Mouse (Mus musculus): ENCODE results near the gene Abca17.

The Abca17 gene

DNA sequence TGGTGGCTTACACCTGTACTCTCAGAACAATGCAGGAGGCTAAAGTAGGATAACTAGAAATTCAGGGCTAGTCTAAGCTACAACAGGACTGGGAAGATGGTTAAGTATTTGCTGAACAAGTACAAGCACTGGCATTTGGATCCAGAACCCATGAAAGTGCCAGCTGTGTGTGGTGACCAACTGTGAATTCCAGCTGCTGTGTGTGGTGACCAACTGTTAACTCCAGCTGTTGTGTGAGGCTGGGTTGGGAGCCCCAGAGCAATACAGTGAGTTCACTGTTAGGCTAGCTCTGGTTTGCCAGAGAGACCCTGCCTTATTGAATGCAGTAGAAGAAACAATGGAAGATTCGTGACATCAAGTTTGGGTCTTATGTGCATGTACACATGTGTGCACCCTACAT, 114.4 kb downstream of the Abca17 start:
- DNase-seq = no peak

DNA sequence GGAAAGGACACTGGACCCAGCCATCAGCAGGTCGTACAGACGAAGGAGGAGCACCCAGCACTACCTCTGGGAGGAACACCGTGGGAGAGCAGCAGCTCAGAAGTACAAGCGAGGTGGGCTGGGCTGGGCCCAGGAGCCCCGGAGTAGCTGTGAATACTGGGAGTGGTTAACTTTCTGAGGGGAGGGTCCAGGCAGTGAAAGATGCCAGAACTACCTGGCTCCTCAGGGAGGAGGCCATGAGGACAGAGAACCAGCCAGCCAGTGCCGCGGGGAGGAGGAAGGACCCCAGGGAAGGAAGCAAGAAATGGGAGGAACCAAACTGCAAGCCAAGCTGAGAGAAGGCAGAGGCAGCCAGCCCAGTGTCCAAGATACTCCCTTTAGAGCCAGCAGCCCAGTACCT, 122.9 kb downstream of the Abca17 start:
- DNase-seq = no peak

DNA sequence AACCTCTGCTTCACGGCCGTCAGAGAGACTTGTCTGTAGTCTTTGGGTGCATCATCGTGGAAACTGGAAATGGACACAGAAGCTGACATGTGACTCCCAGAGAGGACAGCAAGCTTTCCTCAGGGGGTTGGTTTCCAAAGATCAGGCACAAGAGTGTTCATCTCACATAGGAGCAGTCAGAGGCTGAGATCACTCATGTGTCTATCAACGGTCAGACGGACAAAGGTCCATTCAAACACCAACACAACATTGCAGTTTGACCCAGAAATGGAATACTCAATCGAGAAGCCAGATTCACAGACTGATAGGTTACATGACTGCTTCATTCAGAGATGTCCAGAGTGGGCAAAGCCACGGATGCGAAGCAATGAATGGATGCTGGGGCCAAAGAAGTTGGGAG, 124.1 kb downstream of the Abca17 start:
- DNase-seq = no peak

DNA sequence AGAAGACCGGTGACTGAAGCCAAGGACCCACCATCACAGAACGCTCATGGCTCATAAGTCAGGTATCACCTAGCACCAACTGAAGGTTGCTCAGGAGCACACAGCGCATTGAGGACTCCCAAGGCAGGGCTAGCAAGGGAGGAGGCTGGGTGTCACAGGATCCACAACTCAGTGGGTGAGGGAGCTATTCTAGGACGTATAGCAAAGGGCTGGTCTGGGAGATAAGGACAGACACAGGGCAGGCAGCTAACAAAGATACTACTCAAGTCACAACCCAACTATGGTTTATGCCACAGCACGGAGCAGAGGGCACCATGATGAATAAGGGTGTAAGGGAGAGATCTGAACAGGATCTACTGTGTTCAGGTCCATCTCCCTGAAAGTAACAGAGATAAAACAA, 125.0 kb downstream of the Abca17 start:
- no peak for DNase-seq

DNA sequence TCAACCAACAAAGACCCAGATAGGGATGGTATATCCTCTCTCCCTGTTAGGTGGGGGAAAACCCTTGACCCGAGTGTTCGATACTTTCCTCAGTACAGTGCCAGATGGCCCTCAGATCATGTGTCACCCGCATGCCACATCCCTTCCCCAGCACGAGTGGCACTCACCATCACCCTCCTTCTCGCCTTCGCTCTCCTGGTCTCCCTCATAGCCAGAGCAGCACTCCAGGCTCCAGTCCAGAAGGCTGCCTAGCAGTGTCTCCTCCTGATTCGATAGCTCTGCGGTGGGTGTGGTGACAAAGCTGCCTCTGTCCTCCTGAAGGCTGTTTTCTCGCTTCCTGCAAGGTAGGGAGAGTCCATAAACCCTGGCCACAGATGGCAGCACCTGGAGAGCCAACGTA, 126.1 kb downstream of the Abca17 start:
- no peak for DNase-seq

DNA sequence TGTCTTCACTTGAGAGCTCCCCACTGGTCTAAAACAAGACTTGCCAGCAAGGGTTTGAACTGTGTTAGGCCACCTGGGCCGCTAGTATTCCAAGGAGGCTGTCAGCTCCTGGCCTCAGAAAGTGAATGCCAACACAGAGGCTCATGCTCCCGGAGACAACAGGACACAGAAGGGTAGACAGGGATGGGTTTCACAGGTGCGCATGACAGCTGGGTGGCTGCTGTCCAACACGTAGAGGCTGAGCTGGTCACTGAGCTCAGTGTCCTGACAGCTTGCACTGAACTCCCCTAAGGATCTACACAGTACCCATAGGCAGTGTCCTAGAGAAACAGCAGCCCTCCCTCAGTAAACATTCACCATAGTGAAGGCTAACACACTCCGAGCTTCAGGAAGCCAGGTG, 127.4 kb downstream of the Abca17 start:
- DNase-seq = no peak

DNA sequence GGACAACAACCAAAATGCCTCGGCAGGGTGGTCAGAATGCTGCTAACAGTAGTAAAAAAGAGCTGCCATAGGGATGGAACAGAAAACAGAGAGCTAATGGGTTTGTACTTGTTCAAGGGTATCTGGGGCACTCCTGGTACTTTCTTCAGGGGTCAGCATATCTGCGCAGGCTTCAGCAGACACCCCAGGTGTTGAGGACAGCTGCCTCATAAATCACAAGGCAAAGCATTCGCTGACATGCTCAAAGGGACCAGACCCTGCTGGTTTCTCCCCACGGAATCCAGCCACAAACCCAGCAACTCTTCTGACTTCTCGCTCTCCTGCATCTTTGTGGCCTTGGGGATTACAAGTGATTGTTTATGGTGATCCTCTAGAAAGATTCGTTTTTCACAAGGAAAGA, 128.2 kb downstream of the Abca17 start:
- no peak for DNase-seq

DNA sequence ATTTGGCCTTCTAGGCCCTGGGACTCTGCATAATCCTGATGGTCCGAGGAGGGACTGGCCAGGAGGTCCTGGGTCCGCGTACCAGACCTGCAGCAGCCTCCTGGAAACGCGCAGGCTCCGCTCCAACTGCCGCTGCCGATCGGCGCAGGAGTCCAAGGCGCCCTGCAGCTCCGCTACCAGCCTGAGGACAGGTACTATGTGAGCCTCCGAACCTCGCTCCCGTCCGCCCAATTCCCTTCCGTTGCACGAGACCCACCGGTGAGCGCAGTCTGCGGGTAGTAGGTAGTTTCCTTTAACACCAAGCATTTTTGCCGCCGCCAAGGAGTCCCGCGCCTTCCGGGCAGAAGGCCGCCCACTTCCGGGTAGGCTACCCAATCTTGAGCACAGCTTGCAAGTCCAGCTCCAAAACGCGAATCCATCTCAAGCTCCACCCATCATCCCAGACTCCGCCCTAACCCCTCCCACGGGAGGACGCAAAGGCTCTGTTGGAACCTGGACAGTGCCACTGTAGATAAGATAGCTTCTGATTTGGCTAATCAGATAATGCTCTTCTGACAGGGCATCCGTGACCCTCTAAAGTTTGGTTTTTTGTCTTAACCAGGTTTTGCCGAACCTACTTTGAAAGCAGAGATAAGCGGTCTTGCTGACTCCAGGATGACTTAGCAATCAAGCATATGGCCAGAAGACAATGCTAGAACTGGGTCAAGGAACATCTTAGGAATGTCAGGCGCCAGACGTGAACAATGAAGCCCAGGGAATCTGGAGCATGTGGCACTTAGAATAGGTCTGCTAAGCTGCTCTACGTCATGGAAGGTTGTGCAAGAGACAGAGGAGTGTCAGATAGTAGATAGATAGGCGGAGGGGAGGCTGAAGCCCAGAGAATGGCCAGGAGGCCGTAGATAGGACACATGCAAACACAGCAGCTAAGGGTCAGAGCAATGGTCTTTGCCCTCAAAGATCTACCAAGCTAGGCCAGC, 130.1 kb downstream of the Abca17 start, which contains the start of gene Tedc2:
Gene Tedc2, minus strand, starts transcription at position 417 of the 977 bp plus-strand sequence.
- peak; percentile 97 to 98 for DNase-seq

DNA sequence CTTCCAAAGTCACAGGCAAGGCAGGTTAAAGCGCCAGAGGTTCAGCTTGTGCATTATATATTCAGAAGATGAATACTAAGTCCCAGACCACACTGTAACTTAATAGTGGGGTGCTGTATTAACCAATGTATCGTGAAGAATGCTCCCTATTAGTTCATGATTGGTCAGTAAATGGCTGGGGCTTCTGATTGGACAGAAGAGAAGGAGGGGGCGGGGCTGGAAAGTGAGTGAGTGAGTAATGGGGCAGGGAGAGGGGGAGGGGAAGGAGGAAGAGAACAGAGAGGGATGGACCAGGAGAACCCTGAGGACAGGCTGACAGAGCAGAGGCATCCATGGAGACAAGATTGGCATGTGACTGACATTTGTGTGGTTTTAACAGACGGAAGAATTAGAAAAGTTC, 134.0 kb downstream of the Abca17 start:
- no peak for DNase-seq
